Mouse (Mus musculus): ENCODE results near the gene C530008M17Rik. TPM values are rescaled to one million over a fixed set of nuclear protein-coding genes. Genes with fewer than 3 reads are reported as not detected.
A peak's percentile ranks its signal among the peaks of the same experiment; 100 is the strongest.

The C530008M17Rik gene
- total and polyA plus RNA-seq, 3 experiments: 3.2 to 10.6 TPM; not detected in 1

DNA sequence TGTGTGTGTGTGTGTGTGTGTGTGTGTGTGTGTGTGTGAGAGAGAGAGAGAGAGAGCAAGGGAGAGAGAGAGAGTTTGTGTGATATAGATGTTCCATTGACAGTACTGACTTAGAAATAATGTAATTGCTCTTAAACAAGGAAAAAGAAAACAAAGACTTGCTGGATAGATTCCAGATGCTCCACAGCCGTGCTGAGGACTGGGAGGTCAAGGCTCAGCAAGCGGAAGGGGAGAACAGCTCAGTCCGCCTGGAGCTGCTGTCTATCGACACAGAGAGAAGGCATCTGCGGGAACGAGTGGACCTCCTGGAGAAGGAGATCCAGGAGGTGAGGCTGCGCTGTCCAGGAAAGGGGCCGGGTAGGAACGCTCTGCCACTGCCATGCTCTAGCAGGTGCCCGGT is 22.3 kb upstream of the C530008M17Rik start:
- Histone ChIP-seq H3K27me3 (ENCODE audit: control insufficient read depth in 1 of 2, insufficient read depth in 2 of 2, low read length in 2 of 2) (no peaks in the 10 kb centered on the region), H3K79me2 (ENCODE audit: control insufficient read depth, insufficient read depth, low read length, poor library complexity) (no peaks in the 10 kb centered on the region), H3K36me3 (ENCODE audit: control insufficient read depth in 1 of 2, insufficient read depth in 2 of 2, low read length in 2 of 2) (peaks cover 0 to 8% of the 10 kb centered on the region in 2 experiments; a peak in 2 of 4 replicates), H3K27ac (ENCODE audit: control insufficient read depth, low read depth, low read length) (no peak overlapping the region), H3K9ac (ENCODE audit: control insufficient read depth, low read depth, low read length, poor library complexity, severe bottlenecking) (no peak overlapping the region), H3K4me3 (ENCODE audit: control insufficient read depth in 1 of 2, insufficient read depth in 1 of 2, low read depth in 2 of 2, low read length in 2 of 2) (no peak overlapping the region), H3K9me3 (replicated peaks; ENCODE audit: insufficient read depth, low read length) (no peaks in the 10 kb centered on the region), H3K4me1 (ENCODE audit: control insufficient read depth in 1 of 2, insufficient read depth in 2 of 2, low read length in 2 of 2) (no peaks in the 10 kb centered on the region)
- DNase-seq (ENCODE audit: low read depth, low spot score): no peak
- TF ChIP-seq ZMIZ1 (IDR thresholded peaks at IDR 0.05; ENCODE audit: low read depth, low read length) (no peak), HCFC1 (IDR thresholded peaks at IDR 0.05; ENCODE audit: low read depth, low read length) (no peak), JUND (IDR thresholded peaks at IDR 0.05; ENCODE audit: low read depth, low read length) (no peak), POLR2AphosphoS5 (IDR thresholded peaks at IDR 0.05; ENCODE audit: borderline replicate concordance, low read depth, low read length) (no peak), MYC (IDR thresholded peaks at IDR 0.05; ENCODE audit: low read depth, low read length) (no peak), NRF1 (IDR thresholded peaks at IDR 0.05; ENCODE audit: insufficient read depth, low read depth, low read length, poor library complexity, severe bottlenecking) (no peak), POLR2AphosphoS2 (IDR thresholded peaks at IDR 0.05; ENCODE audit: low read length) (no peak), TBP (IDR thresholded peaks at IDR 0.05; ENCODE audit: low read depth, low read length) (no peak), GABPA (IDR thresholded peaks at IDR 0.05; ENCODE audit: low read depth, low read length) (no peak), GATA1 (IDR thresholded peaks at IDR 0.05; ENCODE audit: low read depth, low read length) (no peak), SMC3 (IDR thresholded peaks at IDR 0.05; ENCODE audit: low read depth, low read length) (no peak), SIN3A (IDR thresholded peaks at IDR 0.05; ENCODE audit: low read length) (no peak), UBTF (IDR thresholded peaks at IDR 0.05; ENCODE audit: borderline replicate concordance, insufficient read depth, low read depth, low read length) (no peak), CHD2 (IDR thresholded peaks at IDR 0.05; ENCODE audit: low read length) (no peak), E2F4 (IDR thresholded peaks at IDR 0.05; ENCODE audit: borderline replicate concordance, low read depth, low read length) (no peak), NELFE (IDR thresholded peaks at IDR 0.05; ENCODE audit: low read depth, low read length) (no peak), MEF2A (IDR thresholded peaks at IDR 0.05; ENCODE audit: extremely low read depth, insufficient replicate concordance, low read depth, low read length, poor library complexity, severe bottlenecking) (no peak), RCOR1 (IDR thresholded peaks at IDR 0.05; ENCODE audit: low read depth, low read length) (no peak)

GRCm38 (mm10) chr5:76635592-76635991 is 20.7 kb upstream of the C530008M17Rik start:
- no peak overlapping the region for H3K4me3 ChIP-seq (ENCODE audit: control insufficient read depth in 1 of 2, insufficient read depth in 1 of 2, low read depth in 2 of 2, low read length in 2 of 2)
- no peaks in the 10 kb centered on the region for H3K9me3 ChIP-seq (replicated peaks; ENCODE audit: insufficient read depth, low read length)
- TF ChIP-seq CHD1 (IDR thresholded peaks at IDR 0.05; ENCODE audit: low read depth, low read length): no peak
- TF ChIP-seq CTCF (IDR thresholded peaks at IDR 0.05 in 2 of 3, conservative IDR thresholded peaks at IDR 0.05 in 1 of 3; ENCODE audit: control insufficient read depth in 1 of 3, insufficient read depth in 1 of 3, low read depth in 2 of 3, low read length in 3 of 3, poor library complexity in 1 of 3, severe bottlenecking in 1 of 3): 0 out of 6 replicates have a peak, but pooled peaks of 1 of the 3 experiments have one; percentile 14
- no peak for TF ChIP-seq CHD2 (IDR thresholded peaks at IDR 0.05; ENCODE audit: low read length)
- H3K79me2 ChIP-seq (ENCODE audit: control insufficient read depth, insufficient read depth, low read length, poor library complexity): no peaks in the 10 kb centered on the region
- no peaks in the 10 kb centered on the region for H3K27me3 ChIP-seq (ENCODE audit: control insufficient read depth in 1 of 2, insufficient read depth in 2 of 2, low read length in 2 of 2)
- peaks cover 0 to 8% of the 10 kb centered on the region in 2 experiments; a peak in 2 of 4 replicates for H3K36me3 ChIP-seq (ENCODE audit: control insufficient read depth in 1 of 2, insufficient read depth in 2 of 2, low read length in 2 of 2)
- no peak overlapping the region for H3K27ac ChIP-seq (ENCODE audit: control insufficient read depth, low read depth, low read length)
- no peak overlapping the region for H3K9ac ChIP-seq (ENCODE audit: control insufficient read depth, low read depth, low read length, poor library complexity, severe bottlenecking)
- DNase-seq (ENCODE audit: low read depth, low spot score): no peak
- H3K4me1 ChIP-seq (ENCODE audit: control insufficient read depth in 1 of 2, insufficient read depth in 2 of 2, low read length in 2 of 2): no peaks in the 10 kb centered on the region
